Comparison of ENCODE assay signal across 9 mouse cellular contexts in the genomic region with DNA sequence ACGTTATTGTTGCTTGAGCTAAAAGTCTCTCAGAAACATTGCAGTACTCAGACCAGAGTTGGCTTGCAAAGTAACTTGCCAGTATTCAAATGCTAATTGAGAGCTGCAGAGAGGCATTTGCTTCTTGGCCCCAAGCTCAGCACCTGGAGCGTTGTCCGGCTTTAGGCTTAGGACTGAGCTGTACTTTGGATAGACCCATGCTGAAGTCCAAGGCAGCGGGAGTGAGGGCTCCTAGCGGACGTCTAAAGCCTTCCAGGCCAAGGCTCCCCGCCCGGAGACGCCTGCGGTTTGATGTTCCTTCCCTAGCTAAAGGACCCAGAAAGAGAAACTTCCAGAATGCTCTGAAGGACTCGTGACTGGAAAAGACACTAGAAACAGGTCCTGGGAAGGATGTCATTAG. TPM values are rescaled to one million over a fixed set of nuclear protein-coding genes. Genes with fewer than 3 reads are reported as not detected.
DNase-seq lines count a peak whose midpoint lies in the region; ATAC-seq and TF ChIP-seq lines count a peak whose summit lies in the region.
"Had no signal": no experiment of that assay in that cellular context is flagged by ENCODE, and none has a peak within 500 bp of the region (broad histone marks: within the 10 kb centered on the region; RNA-seq: fewer than 3 reads in every experiment).

No protein-coding gene starts in this region.

- H3K4me1 ChIP-seq in ES-Bruce4 (ENCODE audit: control insufficient read depth, insufficient read depth, low read length) (no peaks in the 10 kb centered on the region), ES-E14 (ENCODE audit: control insufficient read depth in 2 of 2, insufficient read depth in 2 of 2, low read length in 2 of 2, poor library complexity in 1 of 2) (peaks cover 5 to 9% of the 10 kb centered on the region in 2 experiments; a peak in 2 of 4 replicates)
- H3K4me1 ChIP-seq in hindbrain, embryonic 14.5 days (replicated peaks; ENCODE audit: control insufficient read depth, insufficient read depth, low read length), result peaks cover 9% of the 10 kb centered on the region
- peaks cover 21% of the 10 kb centered on the region for H3K4me1 ChIP-seq in limb, embryonic 13.5 days

- TF ChIP-seq POLR2A in ES-Bruce4 (IDR thresholded peaks at IDR 0.05; ENCODE audit: insufficient read depth, low read length), result no peak

- no peak for ATAC-seq in hindbrain, embryonic 14.5 days (ENCODE audit: low FRiP score)
- no peak for ATAC-seq in limb, embryonic 13.5 days (ENCODE audit: low FRiP score, low read depth)

- 0 out of 2 replicates have a peak, but pooled peaks have one; percentile 30 for TF ChIP-seq EP300 in ES-Bruce4 (IDR thresholded peaks at IDR 0.05; ENCODE audit: insufficient read depth, low read depth, low read length)

- TF ChIP-seq CTCF in ES-Bruce4 (IDR thresholded peaks at IDR 0.05; ENCODE audit: low read depth, low read length), result peak; percentile 24

- H3K27me3 ChIP-seq in ES-Bruce4 (ENCODE audit: control insufficient read depth, insufficient read depth, low read length, poor library complexity, severe bottlenecking), result no peaks in the 10 kb centered on the region
- peaks cover 59% of the 10 kb centered on the region for H3K27me3 ChIP-seq in hindbrain, embryonic 14.5 days (ENCODE audit: control insufficient read depth, insufficient read depth, low read length)
- peaks cover 68% of the 10 kb centered on the region for H3K27me3 ChIP-seq in limb, embryonic 13.5 days

- H3K27ac ChIP-seq in ES-Bruce4 (ENCODE audit: insufficient read depth, low read length) (no peak overlapping the region), ES-E14 (ENCODE audit: insufficient read depth, low read depth, low read length, poor library complexity, severe bottlenecking) (no peak overlapping the region)
- no peak overlapping the region for H3K27ac ChIP-seq in hindbrain, embryonic 14.5 days
- no peak overlapping the region for H3K27ac ChIP-seq in limb, embryonic 13.5 days
- H3K27ac ChIP-seq: liver, embryonic 14.5 days had no signal

- WGBS in hindbrain, embryonic 14.5 days, result 2% methylated on average over 11 of the region's 11 CpGs
- WGBS in limb, embryonic 13.5 days, result under 1% methylated on average over 11 of the region's 11 CpGs

- no peak overlapping the region for H3K4me3 ChIP-seq in ES-Bruce4 (ENCODE audit: low read depth, low read length)
- peak overlapping the region; percentile 58 to 61; a peak in 3 of 4 replicates for H3K4me3 ChIP-seq in ES-E14 (ENCODE audit: insufficient read depth in 1 of 2, low read depth in 1 of 2, low read length in 2 of 2, poor library complexity in 1 of 2, severe bottlenecking in 1 of 2)
- H3K4me3 ChIP-seq in hindbrain, embryonic 14.5 days (replicated peaks; ENCODE audit: low read length), result no peak overlapping the region
- H3K4me3 ChIP-seq in limb, embryonic 13.5 days, result peak overlapping the region; percentile 42
- H3K4me3 ChIP-seq: erythroblast, embryonic 14.5 days had no signal

- H3K36me3 ChIP-seq in ES-Bruce4 (ENCODE audit: control insufficient read depth, insufficient read depth, low read length, poor library complexity, severe bottlenecking), result no peaks in the 10 kb centered on the region
- H3K36me3 ChIP-seq in ES-E14 (ENCODE audit: control insufficient read depth, insufficient read depth, low read length, poor library complexity, severe bottlenecking), result no peaks in the 10 kb centered on the region
- H3K36me3 ChIP-seq in hindbrain, embryonic 14.5 days (replicated peaks; ENCODE audit: control insufficient read depth, insufficient read depth), result 0 out of 2 replicates have a peak, but pooled peaks cover under 1% of the 10 kb centered on the region
- peaks cover under 1% of the 10 kb centered on the region; the same call in 1 of the 2 replicates for H3K36me3 ChIP-seq in limb, embryonic 13.5 days

- no peak for DNase-seq in ES-E14 (ENCODE audit: low read depth, low spot score)
- DNase-seq in hindbrain, embryonic 14.5 days (ENCODE audit: low spot score), result peak; percentile 25
- no peak for DNase-seq in frontal cortex, adult 2 months (ENCODE audit: extremely low spot score in 1 of 2, low spot score in 1 of 2)
- DNase-seq in adrenal gland, postnatal 36 days, result no peak
- DNase-seq in liver, result no peak

- no peaks in the 10 kb centered on the region for H3K9me3 ChIP-seq in ES-Bruce4 (replicated peaks; ENCODE audit: control insufficient read depth, insufficient read depth, low read length, poor library complexity, severe bottlenecking)
- no peaks in the 10 kb centered on the region for H3K9me3 ChIP-seq in ES-E14 (ENCODE audit: control insufficient read depth, insufficient read depth, low read depth, low read length)
- no peaks in the 10 kb centered on the region for H3K9me3 ChIP-seq in hindbrain, embryonic 14.5 days (ENCODE audit: control insufficient read depth, low read length)
- no peaks in the 10 kb centered on the region for H3K9me3 ChIP-seq in limb, embryonic 13.5 days

- peak overlapping the region; percentile 52; the same call in 1 of the 2 replicates for H3K4me2 ChIP-seq in hindbrain, embryonic 14.5 days (replicated peaks)
- peak overlapping the region; percentile 62 for H3K4me2 ChIP-seq in limb, embryonic 13.5 days (replicated peaks)

- H3K9ac ChIP-seq in ES-Bruce4 (ENCODE audit: low read depth, poor library complexity, severe bottlenecking) (no peak overlapping the region), ES-E14 (ENCODE audit: insufficient read depth, low read depth, low read length, poor library complexity, severe bottlenecking) (no peak overlapping the region)
- no peak overlapping the region for H3K9ac ChIP-seq in hindbrain, embryonic 14.5 days
- no peak overlapping the region for H3K9ac ChIP-seq in limb, embryonic 13.5 days
- H3K9ac ChIP-seq: liver, embryonic 14.5 days had no signal

- in situ Hi-C loops in ES-E14 (cut with MboI; ENCODE audit: low sequenced_read_pairs in 2 of 2, unreplicated experiment in 2 of 2), result no loop called here

TF ChIP-seq in ES-E14, 5 proteins besides CTCF, POLR2A, EP300 and RAD21:
- TF ChIP-seq CHD2 (IDR thresholded peaks at IDR 0.05; ENCODE audit: low read depth, low read length) (no peak), HCFC1 (IDR thresholded peaks at IDR 0.05; ENCODE audit: borderline replicate concordance, insufficient read depth, low read length) (no peak), MAFK (IDR thresholded peaks at IDR 0.05; ENCODE audit: insufficient read depth, low read depth, low read length) (no peak)

RNA-seq across cellular contexts. Expression of a gene that starts 1.4 kb away (rescaled TPM):
- polyA plus RNA-seq in ES-Bruce4 (2011; ENCODE audit: insufficient read depth, insufficient read length, low read depth, missing spikeins), result 0.35 and 0.61 TPM in 2 replicates
- total RNA-seq in ES-E14 (2012; rRNA removed), result 1.8 and 3.3 TPM in 2 replicates
- polyA plus RNA-seq in hindbrain, embryonic 14.5 days (2014; fragmentation: Nextera tagmentation; extraction: Ambion mirVana), result 0.55 and 0.57 TPM in 2 replicates
- polyA plus RNA-seq in limb, embryonic 13.5 days (2015; fragmentation: Nextera tagmentation; extraction: Ambion mirVana), result 0.18 and 0.27 TPM in 2 replicates
- not detected in 2 replicates for polyA plus RNA-seq in frontal cortex, adult 2 months (2012; rRNA removed)
- total RNA-seq in adrenal gland, postnatal 36 days (2021), result not detected
- polyA plus RNA-seq: erythroblast, embryonic 14.5 days had no signal

RNA-seq across cellular contexts. Expression of a gene that starts 8.1 kb away (rescaled TPM):
- polyA plus RNA-seq in ES-Bruce4 (2011; ENCODE audit: insufficient read depth, insufficient read length, low read depth, missing spikeins), result 101 and 107 TPM in 2 replicates
- 33.4 and 38.2 TPM in 2 replicates for total RNA-seq in ES-E14 (2012; rRNA removed)
- polyA plus RNA-seq in hindbrain, embryonic 14.5 days (2014; fragmentation: Nextera tagmentation; extraction: Ambion mirVana), result 52.0 and 54.0 TPM in 2 replicates
- 109 and 110 TPM in 2 replicates for polyA plus RNA-seq in limb, embryonic 13.5 days (2015; fragmentation: Nextera tagmentation; extraction: Ambion mirVana)
- polyA plus RNA-seq in frontal cortex, adult 2 months (2012; rRNA removed), result 63.4 and 63.9 TPM in 2 replicates
- total RNA-seq in adrenal gland, postnatal 36 days (2021), result 10 to 100 TPM; 77.4 to 81.8 TPM

RNA-seq across cellular contexts. Expression of a gene that starts 24.9 kb away (rescaled TPM):
- polyA plus RNA-seq in ES-Bruce4 (2011; ENCODE audit: insufficient read depth, insufficient read length, low read depth, missing spikeins), result 93.3 and 95.2 TPM in 2 replicates
- total RNA-seq in ES-E14 (2012; rRNA removed), result 25.5 and 26.4 TPM in 2 replicates
- polyA plus RNA-seq in hindbrain, embryonic 14.5 days (2014; fragmentation: Nextera tagmentation; extraction: Ambion mirVana), result 115 and 118 TPM in 2 replicates
- 76.5 and 80.2 TPM in 2 replicates for polyA plus RNA-seq in limb, embryonic 13.5 days (2015; fragmentation: Nextera tagmentation; extraction: Ambion mirVana)
- 89.7 and 97.5 TPM in 2 replicates for polyA plus RNA-seq in frontal cortex, adult 2 months (2012; rRNA removed)
- total RNA-seq in adrenal gland, postnatal 36 days (2021), result 10 to 100 TPM; 57.6 to 68.8 TPM

RNA-seq across cellular contexts. Expression of a gene that starts 44.2 kb away (rescaled TPM):
- polyA plus RNA-seq in ES-Bruce4 (2011; ENCODE audit: insufficient read depth, insufficient read length, low read depth, missing spikeins), result 2.6 and 3.1 TPM in 2 replicates
- 2.9 and 4.5 TPM in 2 replicates for total RNA-seq in ES-E14 (2012; rRNA removed)
- polyA plus RNA-seq in hindbrain, embryonic 14.5 days (2014; fragmentation: Nextera tagmentation; extraction: Ambion mirVana), result 0.62 and 0.64 TPM in 2 replicates
- polyA plus RNA-seq in limb, embryonic 13.5 days (2015; fragmentation: Nextera tagmentation; extraction: Ambion mirVana), result 3.3 and 4.0 TPM in 2 replicates
- polyA plus RNA-seq in frontal cortex, adult 2 months (2012; rRNA removed), result 1.0 and 1.1 TPM in 2 replicates
- total RNA-seq in adrenal gland, postnatal 36 days (2021), result under 1 TPM; 0.70 to 0.82 TPM

RNA-seq across cellular contexts. Expression of a gene that starts 53.1 kb away (rescaled TPM):
- 11.7 and 12.3 TPM in 2 replicates for polyA plus RNA-seq in ES-Bruce4 (2011; ENCODE audit: insufficient read depth, insufficient read length, low read depth, missing spikeins)
- total RNA-seq in ES-E14 (2012; rRNA removed), result 0.67 and 1.2 TPM in 2 replicates
- 13.1 and 16.2 TPM in 2 replicates for polyA plus RNA-seq in hindbrain, embryonic 14.5 days (2014; fragmentation: Nextera tagmentation; extraction: Ambion mirVana)
- polyA plus RNA-seq in limb, embryonic 13.5 days (2015; fragmentation: Nextera tagmentation; extraction: Ambion mirVana), result 0.25 and 0.37 TPM in 2 replicates
- 4.6 and 5.6 TPM in 2 replicates for polyA plus RNA-seq in frontal cortex, adult 2 months (2012; rRNA removed)
- under 1 TPM in 1 of 2 experiments, not detected in 1; 0.10 TPM for total RNA-seq in adrenal gland, postnatal 36 days (2021)

Comparison
In these comparisons a context has a peak if more than half of its experiments do, and no peak if none do; other contexts are left out.
1. H3K4me3 ChIP-seq: peak in ES-E14 (2 of 2) and limb, embryonic 13.5 days (single experiment); none in ES-Bruce4 (single experiment) and hindbrain, embryonic 14.5 days (single experiment).